Mouse (Mus musculus) ES-Bruce4 (cell line): ENCODE results near the gene Trim44.

Experiments used
- CTCF ChIP-seq: IDR thresholded peaks from one replicate; pipeline ENCODE4 v1.8.1; 2011; ENCODE audit warnings: low read depth, low read length
- EP300 ChIP-seq: IDR thresholded peaks from 2 replicates; pipeline ENCODE4 v1.6.1; 2011; ENCODE audit warnings: low read depth, low read length; ENCODE audit not compliant: insufficient read depth
- POLR2A ChIP-seq: IDR thresholded peaks from one replicate; pipeline ENCODE4 v1.8.1; 2011; ENCODE audit warnings: low read length; ENCODE audit not compliant: insufficient read depth

GRCm38 (mm10) chr2:102446851-102447250, 39.2 kb upstream of the Trim44 start:
- TF ChIP-seq CTCF (no peak), POLR2A (no peak), EP300 (no peak)
